22 mouse cellular contexts compared by ENCODE assay signal in genomic region chr13:18875321-18875720, GRCm38 (mm10).
DNase-seq lines count a peak whose midpoint lies in the region; ATAC-seq and TF ChIP-seq lines count a peak whose summit lies in the region.
"Had no signal": no experiment of that assay in that cellular context is flagged by ENCODE, and none has a peak within 500 bp of the region (broad histone marks: within the 10 kb centered on the region; RNA-seq: fewer than 3 reads in every experiment).

No protein-coding gene starts in this region.

- peak; percentile 7 for DNase-seq in embryo, embryonic 11 days
- DNase-seq in embryo, embryonic 10 days (ENCODE audit: low spot score): no peak
- DNase-seq in kidney, postnatal 0 days (ENCODE audit: low spot score): peak; percentile 30
- DNase-seq in kidney, postnatal 14 days: no peak
- DNase-seq in 3T3-L1 (ENCODE audit: low read depth, low spot score): peak; percentile 9
- DNase-seq in frontal cortex, postnatal 36 days (ENCODE audit: low spot score in 2 of 2): no peak
- DNase-seq: adrenal gland, adult 2 months; cerebellum, adult 11-12 months; cerebellum, postnatal 10 days; heart, postnatal 4 days; kidney, adult 9 months; left cerebral cortex, postnatal 4 days; lung, adult 18-20 months; thymus, postnatal 25 days had no signal

- no peak overlapping the region for H3K27ac ChIP-seq in kidney, postnatal 0 days
- H3K27ac ChIP-seq in embryonic fibroblast, embryonic 13.5 days (ENCODE audit: insufficient read depth, low read length): peak overlapping the region; percentile 37; the same call in 1 of the 2 replicates
- H3K27ac ChIP-seq: forebrain, embryonic 12.5 days; heart, embryonic 10.5 days; hindbrain, embryonic 14.5 days; liver, embryonic 12.5 days; midbrain, embryonic 13.5 days; neural tube, embryonic 13.5 days had no signal

- WGBS in kidney, postnatal 0 days: 10% methylated on average over 7 of the region's 7 CpGs

- no peaks in the 10 kb centered on the region for H3K27me3 ChIP-seq in kidney, postnatal 0 days (ENCODE audit: insufficient read depth, low read length)
- H3K27me3 ChIP-seq: forebrain, embryonic 12.5 days; liver, embryonic 12.5 days; midbrain, embryonic 13.5 days; neural tube, embryonic 13.5 days had no signal

- TF ChIP-seq CTCF in kidney, postnatal 0 days (IDR thresholded peaks at IDR 0.05; ENCODE audit: low read depth): no peak
- TF ChIP-seq CTCF in embryonic fibroblast, embryonic 13.5 days (IDR thresholded peaks at IDR 0.05; ENCODE audit: borderline replicate concordance, insufficient read depth, low read length): no peak

- H3K9me3 ChIP-seq in kidney, postnatal 0 days (replicated peaks; ENCODE audit: low read length): no peaks in the 10 kb centered on the region
- H3K9me3 ChIP-seq: forebrain, embryonic 12.5 days; heart, embryonic 10.5 days; liver, embryonic 12.5 days; midbrain, embryonic 13.5 days; neural tube, embryonic 13.5 days had no signal

- no peak for TF ChIP-seq POLR2A in embryonic fibroblast, embryonic 13.5 days (IDR thresholded peaks at IDR 0.05; ENCODE audit: low read depth, low read length)

- no peak for ATAC-seq in kidney, postnatal 0 days (replicated peaks; ENCODE audit: low FRiP score, low read depth)
- ATAC-seq: CD4-positive, CD25-positive, alpha-beta regulatory T cell, adult 4 months; liver, embryonic 12.5 days; midbrain, embryonic 13.5 days had no signal

- H3K4me3 ChIP-seq in kidney, postnatal 0 days (replicated peaks; ENCODE audit: low read depth, low read length): no peak overlapping the region
- no peak overlapping the region for H3K4me3 ChIP-seq in embryonic fibroblast, embryonic 13.5 days (ENCODE audit: insufficient read depth, low read length)
- H3K4me3 ChIP-seq: forebrain, embryonic 12.5 days; heart, embryonic 10.5 days; liver, embryonic 12.5 days; midbrain, embryonic 13.5 days; neural tube, embryonic 13.5 days had no signal

- no peak overlapping the region for H3K4me2 ChIP-seq in kidney, postnatal 0 days (ENCODE audit: low read length)
- H3K4me2 ChIP-seq: forebrain, embryonic 12.5 days; hindbrain, embryonic 14.5 days; liver, embryonic 12.5 days; midbrain, embryonic 13.5 days; neural tube, embryonic 13.5 days had no signal

- no peaks in the 10 kb centered on the region for H3K4me1 ChIP-seq in kidney, postnatal 0 days (replicated peaks; ENCODE audit: insufficient read depth, low read length)
- H3K4me1 ChIP-seq in embryonic fibroblast, embryonic 13.5 days (ENCODE audit: control insufficient read depth, insufficient read depth, low read length): peaks cover 13% of the 10 kb centered on the region
- H3K4me1 ChIP-seq: forebrain, embryonic 12.5 days; heart, embryonic 10.5 days; liver, embryonic 12.5 days; midbrain, embryonic 13.5 days had no signal

- no peaks in the 10 kb centered on the region for H3K36me3 ChIP-seq in kidney, postnatal 0 days (ENCODE audit: insufficient read depth, low read length)
- H3K36me3 ChIP-seq: forebrain, embryonic 12.5 days; heart, embryonic 10.5 days; liver, embryonic 12.5 days; midbrain, embryonic 13.5 days; neural tube, embryonic 13.5 days had no signal

- H3K9ac ChIP-seq in kidney, postnatal 0 days (ENCODE audit: low read depth, low read length): no peak overlapping the region
- H3K9ac ChIP-seq: forebrain, embryonic 12.5 days; hindbrain, embryonic 14.5 days; liver, embryonic 12.5 days; midbrain, embryonic 13.5 days; neural tube, embryonic 13.5 days had no signal

Comparison
In these comparisons a context has a peak if more than half of its experiments do, and no peak if none do; other contexts are left out.
1. DNase-seq: peak in embryo, embryonic 11 days (single experiment), kidney, postnatal 0 days (single experiment) and 3T3-L1 (single experiment); none in embryo, embryonic 10 days (single experiment), kidney, postnatal 14 days (single experiment) and frontal cortex, postnatal 36 days (0 of 2).